Mouse (Mus musculus) hindbrain, postnatal 0 days (tissue): Measurements from ENCODE around the gene Stat3. TPM values are rescaled to one million over a fixed set of nuclear protein-coding genes. Genes with fewer than 3 reads are reported as not detected.

Experiments
- ATAC-seq: fragments of 200-750 bp; cut with Nextera tagmentation; 2 replicates; pipeline ENCODE4 v1.8.0; 2017; ENCODE audit warnings: mild to moderate bottlenecking, moderate TSS enrichment, moderate library complexity
- DNase-seq: peaks from one replicate; pipeline ENCODE4 v3.0.0-alpha.2; 2015; ENCODE audit warnings: low spot score
- H3K27ac ChIP-seq: fragments of 300-500 bp; sonication (generic); 2 replicates; pipeline ENCODE4 v1.5.1; 2014; ENCODE audit warnings: mild to moderate bottlenecking
- H3K27me3 ChIP-seq: fragments of 300-500 bp; sonication (generic); 2 replicates; pipeline ENCODE4 v1.6.1; 2014; ENCODE audit warnings: low read length, mixed read lengths; ENCODE audit not compliant: insufficient read depth
- H3K36me3 ChIP-seq: fragments of 300-500 bp; sonication (generic); 2 replicates; pipeline ENCODE4 v1.6.1; 2014; ENCODE audit warnings: low read length, mixed read lengths; ENCODE audit not compliant: insufficient read depth
- H3K4me1 ChIP-seq: fragments of 300-500 bp; sonication (generic); 2 replicates; pipeline ENCODE4 v1.6.1; 2014; ENCODE audit warnings: antibody characterized with exemption, low read length, mixed read lengths; ENCODE audit not compliant: insufficient read depth
- H3K4me2 ChIP-seq: fragments of 300-500 bp; sonication (generic); 2 replicates; pipeline ENCODE4 v1.6.1; 2014; ENCODE audit warnings: low read depth, mild to moderate bottlenecking, low read length, moderate library complexity, mixed read lengths
- H3K4me3 ChIP-seq: fragments of 300-500 bp; sonication (generic); 2 replicates; pipeline ENCODE4 v1.5.1; 2014; ENCODE audit warnings: low read length
- H3K9ac ChIP-seq: fragments of 300-500 bp; sonication (generic); replicated peaks from 2 replicates; pipeline ENCODE4 v1.6.1; 2014; ENCODE audit warnings: mild to moderate bottlenecking, low read length, moderate library complexity, mixed read lengths
- H3K9me3 ChIP-seq: fragments of 300-500 bp; sonication (generic); 2 replicates; pipeline ENCODE4 v1.6.1; 2016; ENCODE audit warnings: low read length, mixed read lengths
- CTCF ChIP-seq: IDR thresholded peaks from 2 replicates; pipeline ENCODE4 v1.5.1; 2016; ENCODE audit warnings: antibody characterized with exemption, control low read depth, low read depth
- WGBS: fragments of 180-500 bp; shearing (Covaris S2); extraction: QIAGEN DNeasy Blood & Tissue Kit; methylation state at CpG from one replicate; pipeline ENCODE4 v1.1.7; 2014; 5-methylcytosine and 5-hydroxymethylcytosine counted together
- polyA plus RNA-seq: library from polyadenylated mRNA; unstranded; fragments of >200 nt; fragmentation: Nextera tagmentation; extraction: Ambion mirVana; gene quantifications from 2 replicates; pipeline ENCODE4 v1.2.1, GENCODE M21; 2015
- total RNA-seq: library from RNA; depleted of rRNA; stranded (reverse); fragments of >200 nt; gene quantifications from 2 replicates; pipeline ENCODE4 v1.2.3, GENCODE M21; 2014

Stat3 gene
- total and polyA plus RNA-seq, 2 experiments from 2014 or later: 43.4 to 49.7 TPM

GRCm38 (mm10) chr11:100946862-100947261 lies 7.5 kb upstream of the Stat3 start:
- Histone ChIP-seq H3K9ac (no peak overlapping the region), H3K4me2 (no peak overlapping the region), H3K9me3 (peaks cover 5% of the 10 kb centered on the region; the same call in 1 of the 2 replicates), H3K27me3 (no peaks in the 10 kb centered on the region), H3K27ac (0 out of 2 replicates have a peak overlapping the region, but pooled peaks have one; percentile 36), H3K4me1 (no peaks in the 10 kb centered on the region), H3K4me3 (no peak overlapping the region), H3K36me3 (no peaks in the 10 kb centered on the region)
- TF ChIP-seq CTCF: no peak
- DNase-seq (peak; percentile 74), ATAC-seq (peak; percentile 82)
- WGBS: 21% methylated on average over 4 of the region's 4 CpGs

GRCm38 (mm10) chr11:100942388-100942787 lies 3.0 kb upstream of the Stat3 start:
- H3K27ac ChIP-seq: no peak overlapping the region
- WGBS: 89% methylated on average over 1 of the region's 1 CpGs
- no peak overlapping the region for H3K4me3 ChIP-seq
- peaks cover 5% of the 10 kb centered on the region; the same call in 1 of the 2 replicates for H3K9me3 ChIP-seq
- no peak overlapping the region for H3K9ac ChIP-seq
- no peak overlapping the region for H3K4me2 ChIP-seq
- no peaks in the 10 kb centered on the region for H3K36me3 ChIP-seq
- no peaks in the 10 kb centered on the region for H3K27me3 ChIP-seq
- DNase-seq (no peak), ATAC-seq (no peak)
- no peaks in the 10 kb centered on the region for H3K4me1 ChIP-seq
- no peak for TF ChIP-seq CTCF

GRCm38 (mm10) chr11:100938711-100939511 lies 429 bp downstream of the Stat3 start:
- H3K9me3 ChIP-seq: no peaks in the 10 kb centered on the region
- peak overlapping the region; percentile 93 for H3K9ac ChIP-seq
- H3K4me1 ChIP-seq: no peaks in the 10 kb centered on the region
- no peak for TF ChIP-seq CTCF
- ATAC-seq (peak; percentile 60), DNase-seq (peak; percentile 24)
- peak overlapping the region; percentile 72 for H3K4me2 ChIP-seq
- no peaks in the 10 kb centered on the region for H3K36me3 ChIP-seq
- peak overlapping the region; percentile 94 for H3K4me3 ChIP-seq
- H3K27me3 ChIP-seq: no peaks in the 10 kb centered on the region
- WGBS: 2% methylated on average over 41 of the region's 48 CpGs
- peak overlapping the region; percentile 89 for H3K27ac ChIP-seq

- 15% methylated on average over 5 of the region's 5 CpGs for WGBS
Measured at GRCm38 (mm10) chr11:100938112-100938511, 1.2 kb downstream of the Stat3 start.

GRCm38 (mm10) chr11:100937295-100937694 lies 2.0 kb downstream of the Stat3 start:
- TF ChIP-seq CTCF: no peak
- H3K9me3 ChIP-seq: no peaks in the 10 kb centered on the region
- H3K27me3 ChIP-seq: no peaks in the 10 kb centered on the region
- no peaks in the 10 kb centered on the region for H3K36me3 ChIP-seq
- 0 out of 2 replicates have a peak overlapping the region, but pooled peaks have one; percentile 94 for H3K4me3 ChIP-seq
- H3K4me2 ChIP-seq: peak overlapping the region; percentile 72
- H3K4me1 ChIP-seq: no peaks in the 10 kb centered on the region
- H3K27ac ChIP-seq: no peak overlapping the region
- WGBS: 69% methylated on average over 4 of the region's 4 CpGs
- H3K9ac ChIP-seq: no peak overlapping the region
- ATAC-seq (no peak), DNase-seq (no peak)

More at GRCm38 (mm10) chr11:100938112-100938511, 1.2 kb downstream of the Stat3 start:
- DNase-seq: peak; percentile 13
- peak overlapping the region; percentile 94 for H3K4me3 ChIP-seq
- no peaks in the 10 kb centered on the region for H3K27me3 ChIP-seq
- no peak overlapping the region for H3K27ac ChIP-seq
- no peak for TF ChIP-seq CTCF
- no peaks in the 10 kb centered on the region for H3K4me1 ChIP-seq
- H3K9ac ChIP-seq: no peak overlapping the region
- H3K36me3 ChIP-seq: no peaks in the 10 kb centered on the region
- H3K9me3 ChIP-seq: no peaks in the 10 kb centered on the region
- no peak for ATAC-seq
- H3K4me2 ChIP-seq: peak overlapping the region; percentile 72

- TF ChIP-seq CTCF: no peak
- peak; percentile 5 for DNase-seq
- H3K9me3 ChIP-seq: no peaks in the 10 kb centered on the region
- no peaks in the 10 kb centered on the region for H3K27me3 ChIP-seq
- H3K4me2 ChIP-seq: no peak overlapping the region
- no peak overlapping the region for H3K9ac ChIP-seq
- H3K4me1 ChIP-seq: no peaks in the 10 kb centered on the region
- no peak overlapping the region for H3K4me3 ChIP-seq
- WGBS: 74% methylated on average over 8 of the region's 8 CpGs
- no peak for ATAC-seq
- no peaks in the 10 kb centered on the region for H3K36me3 ChIP-seq
- peak overlapping the region; percentile 22; the same call in 1 of the 2 replicates for H3K27ac ChIP-seq
Measured at GRCm38 (mm10) chr11:100935373-100936355, 3.7 kb downstream of the Stat3 start.
